Mouse (Mus musculus) embryonic fibroblast, embryonic 13.5 days (primary cell): ENCODE measurements around the gene Clic4. TPM values are rescaled to one million over a fixed set of nuclear protein-coding genes. Genes with fewer than 3 reads are reported as not detected.

ENCODE experiments used
- H3K27ac ChIP-seq: 2 replicates; pipeline ENCODE4 v1.5.1; 2012; ENCODE audit warnings: low read length, control low read depth, inconsistent platforms; ENCODE audit not compliant: insufficient read depth
- H3K4me1 ChIP-seq: 2 replicates; pipeline ENCODE4 v1.6.1; 2011; ENCODE audit warnings: low read length; ENCODE audit not compliant: control insufficient read depth, insufficient read depth
- H3K4me3 ChIP-seq: 2 replicates; pipeline ENCODE4 v1.5.1; 2011; ENCODE audit warnings: mild to moderate bottlenecking, control low read depth, low read length; ENCODE audit not compliant: insufficient read depth
- CTCF ChIP-seq: IDR thresholded peaks from 2 replicates; pipeline ENCODE4 v1.5.1; 2011; ENCODE audit warnings: mild to moderate bottlenecking, control low read depth, low read length, moderate library complexity, borderline replicate concordance; ENCODE audit not compliant: insufficient read depth
- POLR2A ChIP-seq: IDR thresholded peaks from 2 replicates; pipeline ENCODE4 v1.6.1; 2011; ENCODE audit warnings: low read depth, mild to moderate bottlenecking, control low read depth, low read length, moderate library complexity
- polyA plus RNA-seq: library from polyadenylated mRNA; stranded (reverse); fragments of >200 nt; gene quantifications from 2 replicates; pipeline ENCODE4 v1.2.4, GENCODE M21; 2011; ENCODE audit warnings: low read depth; ENCODE audit not compliant: missing spikeins, insufficient read length

Gene Clic4
- polyA plus RNA-seq, 1 experiment, result 223 TPM

- TF ChIP-seq POLR2A (no peak), CTCF (no peak)
- H3K4me3 ChIP-seq, result no peak overlapping the region
- H3K4me1 ChIP-seq, result no peaks in the 10 kb centered on the region; the same call in 1 of the 2 replicates
- H3K27ac ChIP-seq, result peak overlapping the region; percentile 39; the same call in 1 of the 2 replicates
Observed at GRCm38 (mm10) chr4:135221632-135222407, 50.8 kb downstream of the Clic4 start.

DNA sequence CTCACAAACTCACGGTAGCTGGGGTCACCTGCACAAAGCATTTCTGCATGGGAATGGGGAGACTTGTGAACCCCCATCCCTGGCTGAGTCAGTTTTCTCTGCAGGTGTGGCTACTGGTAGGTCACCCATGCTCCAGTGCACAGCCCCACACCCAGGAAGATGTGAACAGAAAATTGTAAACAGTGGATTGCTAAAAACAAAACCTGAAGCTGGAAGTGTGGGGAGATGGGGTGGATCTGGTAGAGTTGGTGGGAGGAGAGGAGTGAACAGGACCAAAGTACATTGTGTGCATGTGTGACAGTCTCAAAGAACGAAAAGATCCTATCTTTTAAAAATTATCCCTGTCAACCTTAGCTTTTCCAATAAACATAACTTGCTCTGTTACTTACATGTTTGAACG is 52.0 kb downstream of the Clic4 start:
- Histone ChIP-seq H3K4me3 (no peak overlapping the region), H3K4me1 (no peaks in the 10 kb centered on the region; the same call in 1 of the 2 replicates), H3K27ac (no peak overlapping the region)
- TF ChIP-seq POLR2A (no peak), CTCF (no peak)

GRCm38 (mm10) chr4:135219652-135220051 is 53.0 kb downstream of the Clic4 start:
- TF ChIP-seq POLR2A (no peak), CTCF (peak; percentile 72; the same call in 1 of the 2 replicates)

DNA sequence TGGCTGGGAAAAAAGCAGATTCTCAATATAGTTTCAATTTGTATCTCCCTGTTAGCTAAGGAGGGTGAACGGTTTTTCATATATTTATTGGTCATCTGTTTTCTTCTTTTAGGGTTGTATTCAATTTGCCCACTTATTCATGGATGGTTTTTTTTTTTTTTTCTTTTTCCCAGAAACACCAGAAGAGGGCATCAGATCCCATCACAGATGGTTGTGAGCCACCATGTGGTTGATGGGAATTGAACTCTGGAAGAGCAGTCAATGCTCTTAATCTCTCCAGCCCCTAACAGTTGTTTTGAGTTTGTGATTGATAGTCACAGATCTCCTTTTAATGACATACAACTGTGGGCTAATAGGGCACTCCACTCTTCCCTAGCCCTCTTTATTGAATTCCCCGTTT is 62.8 kb downstream of the Clic4 start:
- Histone ChIP-seq H3K4me3 (no peak overlapping the region), H3K4me1 (no peaks in the 10 kb centered on the region), H3K27ac (no peak overlapping the region)
- TF ChIP-seq POLR2A (no peak), CTCF (no peak)

More at GRCm38 (mm10) chr4:135219652-135220051, 53.0 kb downstream of the Clic4 start:
- no peak overlapping the region for H3K27ac ChIP-seq
- H3K4me1 ChIP-seq, result no peaks in the 10 kb centered on the region; the same call in 1 of the 2 replicates
- H3K4me3 ChIP-seq, result no peak overlapping the region

DNA sequence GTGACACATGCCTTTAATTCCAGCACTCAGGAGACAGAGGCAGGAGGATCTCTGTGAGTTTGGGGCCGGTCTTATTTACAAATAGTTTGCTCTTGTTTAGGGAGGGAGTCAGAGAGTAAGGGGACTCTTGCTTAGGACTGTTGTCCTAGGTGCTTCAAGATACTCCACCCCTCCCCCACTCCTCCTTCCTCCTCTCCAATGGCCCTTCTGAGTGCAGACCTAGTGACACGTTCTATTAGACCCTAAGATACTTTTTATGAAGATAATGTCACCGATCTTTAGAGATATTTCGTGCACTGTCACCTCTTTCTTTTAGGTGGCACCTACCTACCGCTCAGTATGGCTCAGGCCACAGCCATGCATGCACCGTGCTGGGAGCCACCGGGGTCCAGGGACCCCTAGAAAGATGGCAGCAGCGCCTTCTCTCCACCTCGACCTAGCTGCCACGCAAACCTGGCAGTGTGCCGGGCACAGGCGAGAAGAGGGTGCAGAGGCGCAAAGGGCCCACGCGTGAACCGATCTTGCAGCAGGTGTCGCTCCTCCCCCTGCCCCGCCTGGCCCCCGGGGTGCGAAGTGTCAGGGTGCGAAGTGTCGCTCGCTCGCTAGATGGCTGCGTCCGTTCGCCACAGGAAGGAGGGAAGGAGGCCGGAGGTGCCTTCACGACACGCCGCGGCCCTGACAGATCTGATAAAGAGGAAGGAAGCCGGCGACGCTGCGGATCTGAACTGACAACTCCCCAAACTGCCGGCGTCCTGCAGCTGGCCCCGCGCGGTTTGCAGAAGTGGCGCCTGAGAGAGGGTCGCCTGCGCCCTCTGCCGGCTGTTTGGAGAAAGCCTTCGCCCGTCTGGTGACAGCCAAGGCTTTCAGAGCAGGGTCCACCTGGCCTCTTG is 66.7 kb downstream of the Clic4 start:
- Histone ChIP-seq H3K4me1 (no peaks in the 10 kb centered on the region), H3K4me3 (peak overlapping the region; percentile 16), H3K27ac (no peak overlapping the region)
- TF ChIP-seq CTCF, result peak; percentile 57; the same call in 1 of the 2 replicates
- TF ChIP-seq POLR2A, result no peak

GRCm38 (mm10) chr4:135205254-135205653 is 67.4 kb downstream of the Clic4 start:
- TF ChIP-seq CTCF (no peak), POLR2A (no peak)
- Histone ChIP-seq H3K27ac (no peak overlapping the region), H3K4me3 (no peak overlapping the region), H3K4me1 (no peaks in the 10 kb centered on the region)

- TF ChIP-seq CTCF, result no peak
- no peak for TF ChIP-seq POLR2A
- no peak overlapping the region for H3K4me3 ChIP-seq
- H3K4me1 ChIP-seq, result no peaks in the 10 kb centered on the region
- no peak overlapping the region for H3K27ac ChIP-seq
Observed at GRCm38 (mm10) chr4:135204666-135205065, 67.9 kb downstream of the Clic4 start.

DNA sequence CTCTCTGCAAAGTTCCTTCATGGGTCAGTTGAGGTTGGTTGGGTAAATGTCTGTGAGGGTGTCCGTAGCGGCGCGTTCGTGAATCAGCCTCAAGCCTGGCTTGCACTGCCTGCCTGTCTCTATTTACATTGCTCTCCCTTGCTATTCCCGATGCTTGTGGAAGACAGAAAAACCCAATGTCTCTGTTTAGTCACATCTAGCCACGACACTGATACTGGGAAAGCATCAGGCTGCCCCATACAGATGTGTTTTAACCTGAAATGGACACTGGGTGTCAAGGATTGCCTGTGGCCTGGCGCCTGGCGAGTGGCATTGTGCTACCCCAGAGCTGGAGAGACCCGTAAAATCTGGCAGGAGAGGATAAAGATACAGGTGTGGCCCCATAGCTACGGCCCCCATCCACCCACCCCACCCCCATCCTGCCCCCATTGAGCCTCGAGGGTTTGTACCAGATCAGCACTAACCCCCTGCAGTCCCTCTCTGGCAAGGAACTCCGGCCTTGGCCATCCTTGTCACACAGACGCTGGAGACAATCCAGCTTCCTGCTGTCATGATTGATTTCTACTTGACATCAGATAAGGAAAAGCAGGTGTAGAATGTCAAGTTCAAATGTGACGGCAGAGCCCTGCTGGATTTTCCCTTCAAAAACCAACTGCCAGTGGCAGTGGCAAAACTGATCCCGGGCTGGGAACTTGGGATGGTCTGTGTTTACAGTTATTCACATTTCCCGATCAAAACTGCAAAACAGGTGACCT is 68.6 kb downstream of the Clic4 start:
- Histone ChIP-seq H3K27ac (no peak overlapping the region), H3K4me1 (no peaks in the 10 kb centered on the region), H3K4me3 (no peak overlapping the region; the same call in 1 of the 2 replicates)
- TF ChIP-seq POLR2A (no peak), CTCF (no peak)

GRCm38 (mm10) chr4:135203279-135203678 is 69.3 kb downstream of the Clic4 start:
- TF ChIP-seq CTCF (no peak), POLR2A (no peak)
- H3K4me1 ChIP-seq, result no peaks in the 10 kb centered on the region
- peak overlapping the region; percentile 8; the same call in 1 of the 2 replicates for H3K4me3 ChIP-seq
- H3K27ac ChIP-seq, result no peak overlapping the region
